Mouse (Mus musculus): ENCODE data around the gene Fgf18.

Gene Fgf18

DNA sequence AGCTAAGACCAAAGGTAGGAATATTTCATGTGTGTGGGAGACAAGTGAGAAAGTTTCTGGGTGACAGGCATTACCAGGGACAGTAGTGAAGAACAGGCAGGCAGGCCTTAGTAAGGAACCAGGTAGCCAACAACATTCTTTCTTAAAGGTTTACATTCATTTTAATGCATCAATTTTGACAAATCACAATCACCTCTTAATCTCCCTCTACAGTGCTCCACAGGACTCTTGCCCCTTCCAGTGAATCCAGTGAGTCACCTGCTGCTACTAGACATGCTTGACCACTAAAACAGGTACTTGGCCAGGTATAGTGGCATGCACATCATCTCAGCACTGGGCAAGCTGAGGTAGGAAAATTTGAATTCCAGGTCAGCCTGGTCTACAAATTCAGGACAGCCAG is 3.2 kb upstream of the Fgf18 start:
- no peak for DNase-seq (ENCODE audit: low read depth)

DNA sequence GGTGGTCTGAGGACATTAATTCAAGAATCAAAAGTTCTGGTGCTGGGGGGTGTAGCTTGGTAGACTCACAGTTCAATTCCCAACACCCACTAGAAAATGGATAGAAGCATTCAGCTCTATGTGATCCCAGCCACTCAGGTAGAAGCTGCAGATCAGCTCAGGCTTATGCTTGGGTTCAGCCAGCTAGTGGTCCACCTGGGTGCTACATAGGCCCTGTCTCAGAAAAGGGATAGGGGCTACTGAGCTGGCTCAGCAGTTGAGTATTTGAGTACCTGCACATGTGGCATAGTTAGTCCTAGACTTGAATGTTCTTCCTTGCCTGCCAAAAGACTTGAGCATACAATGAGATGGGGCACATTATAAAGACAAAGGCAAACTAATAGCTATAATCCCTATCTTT is 2.3 kb upstream of the Fgf18 start:
- DNase-seq (ENCODE audit: low read depth) = no peak

DNA sequence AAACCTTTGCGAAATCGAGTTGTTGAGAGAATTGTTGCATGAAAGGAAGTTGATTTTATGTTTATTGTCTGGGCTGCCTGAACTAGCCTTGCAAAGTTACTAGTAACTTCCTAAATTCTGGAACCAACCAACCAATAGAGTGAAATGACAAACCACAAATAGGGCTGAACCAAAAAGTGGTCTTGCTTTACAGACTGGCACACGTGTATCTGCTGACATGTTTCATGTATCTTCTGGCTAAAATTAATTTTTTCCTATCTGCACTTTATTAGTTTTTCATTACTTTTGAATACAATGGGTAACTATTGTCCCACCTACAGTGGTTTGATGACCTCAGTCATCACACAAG is 1.9 kb upstream of the Fgf18 start:
- no peak for DNase-seq (ENCODE audit: low read depth)

DNA sequence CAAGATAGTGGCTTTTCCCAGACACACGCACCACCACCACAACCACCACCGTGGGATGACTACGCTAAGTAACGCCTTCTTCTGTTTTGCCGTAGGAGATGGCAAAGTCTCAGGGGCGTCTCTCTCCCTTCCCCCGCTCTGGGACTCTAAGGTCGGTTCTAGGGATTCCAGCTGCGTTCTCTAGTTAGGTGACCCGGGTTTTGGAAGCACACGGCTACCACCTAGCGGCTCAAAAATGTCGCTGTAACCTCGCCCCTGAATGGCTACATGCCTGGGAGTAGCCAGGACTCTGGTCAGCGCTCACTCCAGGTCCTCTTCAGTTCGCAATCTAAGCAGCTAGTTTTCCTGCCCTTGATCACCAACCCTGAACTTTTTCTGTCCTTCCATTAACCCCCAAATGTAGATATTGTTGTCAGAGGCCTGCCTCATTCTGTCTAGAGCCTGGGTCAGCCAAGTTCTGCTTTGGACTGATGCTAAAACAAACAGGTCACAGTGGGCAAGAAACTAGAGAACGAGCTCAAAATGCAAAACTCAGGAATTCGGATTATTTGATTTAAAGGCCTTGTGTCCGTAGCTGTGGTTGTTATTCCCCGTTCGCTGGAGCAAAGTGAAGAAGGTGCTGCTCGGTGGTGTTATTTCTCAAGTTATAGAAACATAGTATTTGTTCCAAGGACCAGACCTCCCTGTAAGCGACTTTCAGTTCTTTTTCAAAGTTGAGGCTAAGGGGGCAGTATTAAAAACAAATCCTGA is 1.3 kb upstream of the Fgf18 start:
- DNase-seq (ENCODE audit: low read depth) = peak; percentile 93

DNA sequence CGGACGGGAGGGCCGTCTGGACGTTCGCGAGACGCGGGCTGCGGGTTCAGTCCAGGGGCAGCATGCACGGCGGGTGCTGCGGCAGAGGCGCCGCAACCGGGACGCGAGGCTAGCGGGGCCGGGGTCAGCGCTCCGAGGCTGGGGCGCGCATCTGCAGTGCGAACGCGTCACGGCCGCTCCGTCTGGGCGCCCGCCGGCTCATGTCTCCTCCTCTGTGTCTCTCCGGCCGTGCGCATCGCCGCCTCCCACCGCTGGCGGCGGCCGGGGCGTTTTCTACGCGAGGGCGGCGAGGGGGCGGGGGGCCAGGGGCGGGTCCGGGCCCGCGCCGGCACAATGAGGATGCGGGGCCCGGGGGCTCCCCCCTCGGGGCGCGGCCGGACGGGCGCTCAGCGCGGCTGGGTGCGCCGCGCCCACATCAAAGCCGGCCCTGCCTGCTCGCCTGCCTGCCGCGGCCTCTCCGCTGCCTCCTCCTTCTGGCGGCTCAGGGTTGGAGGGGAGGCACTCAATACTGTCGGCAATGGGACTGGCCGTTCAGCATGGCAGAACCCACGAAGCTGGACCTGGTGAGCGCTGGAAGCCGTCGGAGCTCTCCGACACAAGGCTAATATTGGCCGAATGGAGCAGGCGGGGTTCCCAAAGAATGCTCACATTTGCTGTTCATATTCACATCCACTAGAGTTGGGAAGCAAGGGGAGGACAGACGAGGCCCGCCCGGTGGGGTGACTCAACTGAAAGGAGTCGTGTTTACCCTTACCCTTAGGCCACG is 555 bp upstream of the Fgf18 start:
- DNase-seq (ENCODE audit: low read depth) = no peak

DNA sequence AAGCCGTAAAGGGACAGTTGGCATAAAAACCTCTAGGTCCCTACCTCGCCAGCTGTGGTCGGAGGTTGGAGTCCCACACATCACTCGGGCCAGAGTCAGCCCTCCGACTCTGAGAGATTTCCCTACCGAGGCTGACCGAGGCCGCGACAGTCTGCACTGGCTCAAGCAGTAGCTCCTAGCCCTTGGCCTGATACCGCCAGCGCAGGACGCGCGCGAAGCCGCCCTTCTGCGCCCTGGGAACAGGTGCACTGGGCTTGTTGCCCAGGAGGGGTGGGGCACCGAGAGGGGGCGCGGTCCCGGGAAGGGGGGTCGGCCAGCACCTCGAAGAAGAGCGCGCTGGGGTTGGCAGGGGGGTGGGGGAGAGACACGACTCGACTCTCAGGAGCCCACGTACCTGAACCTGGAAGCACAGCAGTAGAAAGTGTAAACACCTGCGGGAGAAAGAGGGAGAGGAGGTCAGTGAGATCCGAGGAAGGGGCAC is 509 bp downstream of the Fgf18 start:
- peak; percentile 46 for DNase-seq (ENCODE audit: low read depth)

DNA sequence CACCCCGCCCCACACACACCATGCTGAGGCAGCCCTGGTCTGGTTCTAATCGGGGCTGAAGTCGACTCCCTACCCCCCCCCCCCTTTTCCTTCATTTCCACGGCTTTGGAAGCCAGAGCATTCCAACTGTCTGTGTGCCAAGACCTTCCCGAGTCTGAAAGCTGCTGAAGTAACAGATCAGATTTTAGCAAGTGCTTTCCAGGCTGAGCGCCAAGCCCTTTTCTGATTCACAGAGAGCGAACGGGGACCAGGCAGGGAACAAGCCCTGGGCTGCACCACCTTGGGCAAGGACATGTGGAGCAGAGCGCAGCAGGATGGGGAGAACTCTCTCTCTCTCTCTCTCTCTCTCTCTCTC is 1.1 kb downstream of the Fgf18 start:
- DNase-seq (ENCODE audit: low read depth) = peak; percentile 99

DNA sequence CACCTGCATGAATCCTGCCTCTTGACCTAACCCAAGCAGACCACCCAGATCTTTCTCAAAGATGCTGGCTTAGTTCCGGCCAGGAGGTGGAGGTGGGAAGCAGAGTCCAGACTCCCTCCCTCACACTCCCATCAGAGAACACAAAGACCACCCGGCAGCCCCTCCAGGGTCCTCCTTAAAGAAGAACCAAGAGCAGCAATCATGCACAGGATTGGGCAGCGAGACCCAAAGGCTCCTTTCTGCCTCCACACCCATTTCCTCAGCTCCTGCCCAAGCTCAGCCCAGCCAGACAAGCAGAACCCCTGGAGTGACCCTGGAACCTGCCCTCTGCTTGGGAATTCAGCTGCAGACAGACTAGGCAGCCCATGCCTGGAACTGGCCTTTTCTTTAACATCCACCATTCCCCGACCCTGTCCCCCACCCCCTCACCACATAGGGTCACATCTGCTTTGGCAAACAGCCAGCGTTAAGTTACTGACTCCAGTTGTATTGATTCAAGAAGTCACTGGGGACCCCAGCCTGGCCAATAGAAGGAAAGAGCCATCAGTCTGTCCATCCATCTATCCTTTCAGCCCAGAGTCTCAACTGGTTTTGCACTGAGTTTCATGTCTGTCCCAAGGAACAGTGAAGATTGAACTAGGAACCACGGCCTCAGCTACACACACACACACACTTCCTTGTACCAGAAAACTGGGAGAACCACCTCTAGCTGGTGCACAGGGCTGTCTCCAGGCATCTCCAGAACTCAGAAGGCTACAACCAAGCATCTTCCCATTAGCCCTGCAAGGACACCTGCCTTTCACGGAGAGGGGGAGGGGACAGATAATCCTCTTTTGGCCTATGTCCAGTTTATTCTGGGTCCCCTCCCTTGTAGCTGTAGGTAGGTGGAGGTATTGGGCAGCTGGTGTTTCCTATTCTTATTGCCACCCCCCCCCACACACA is 1.7 kb downstream of the Fgf18 start:
- peak; percentile 21 for DNase-seq (ENCODE audit: low read depth)

DNA sequence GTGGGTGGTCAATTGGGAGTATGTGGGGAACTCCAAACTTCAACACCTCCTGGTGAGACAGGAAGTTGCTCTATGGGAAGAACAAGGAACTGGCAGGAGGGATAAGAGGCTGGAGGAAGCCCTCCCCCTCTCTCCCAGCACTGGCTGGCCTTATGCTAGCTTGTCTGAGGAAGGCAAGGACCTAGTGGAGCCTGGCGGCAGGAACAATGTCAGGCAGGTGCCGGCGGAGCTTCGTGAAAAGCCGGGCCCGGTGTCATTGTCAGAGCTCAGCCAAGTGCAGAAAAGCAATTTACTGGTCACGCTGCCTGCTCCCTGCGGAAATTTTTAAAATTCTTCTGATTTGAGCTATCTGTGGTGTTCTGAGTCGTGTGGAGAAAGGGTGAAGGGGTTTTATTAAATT is 3.3 kb downstream of the Fgf18 start:
- no peak for DNase-seq (ENCODE audit: low read depth)

DNA sequence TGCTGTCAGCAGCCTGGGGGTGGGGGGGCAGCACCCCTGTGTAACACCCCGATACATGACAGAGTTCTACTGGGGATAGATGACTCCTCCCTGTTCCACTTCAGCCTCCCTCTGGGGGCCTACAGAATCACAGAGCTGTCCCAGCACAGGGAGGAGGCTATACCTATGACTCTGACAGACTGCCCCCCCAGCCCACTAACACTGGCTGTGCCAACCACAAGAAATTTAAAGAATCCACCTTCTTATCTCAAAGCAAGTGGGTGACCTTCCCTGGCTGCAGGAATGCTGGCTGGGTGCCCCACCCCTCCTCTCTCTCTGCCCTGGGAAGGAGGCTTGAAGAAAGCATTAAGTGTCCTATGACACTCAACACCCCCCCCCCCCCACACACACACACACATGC is 4.4 kb downstream of the Fgf18 start:
- DNase-seq (ENCODE audit: low read depth) = peak; percentile 28

DNA sequence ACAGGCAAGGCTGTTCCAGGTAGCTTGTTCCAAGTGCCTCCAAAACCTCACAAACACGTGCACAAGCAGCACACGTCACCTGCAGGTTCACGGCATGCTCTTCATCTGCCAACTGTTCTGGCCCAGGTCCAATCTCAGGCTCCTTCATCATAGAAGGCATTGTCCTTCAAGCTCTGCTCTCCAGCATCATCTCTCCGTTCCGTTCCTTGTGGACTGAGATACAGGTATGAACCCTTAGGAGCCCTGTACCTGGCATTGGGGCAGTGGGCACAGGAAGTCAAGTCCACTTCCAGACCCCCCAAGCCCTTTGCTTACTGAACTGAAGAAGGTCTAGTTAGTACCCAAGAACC is 7.1 kb downstream of the Fgf18 start:
- DNase-seq (ENCODE audit: low read depth) = no peak

DNA sequence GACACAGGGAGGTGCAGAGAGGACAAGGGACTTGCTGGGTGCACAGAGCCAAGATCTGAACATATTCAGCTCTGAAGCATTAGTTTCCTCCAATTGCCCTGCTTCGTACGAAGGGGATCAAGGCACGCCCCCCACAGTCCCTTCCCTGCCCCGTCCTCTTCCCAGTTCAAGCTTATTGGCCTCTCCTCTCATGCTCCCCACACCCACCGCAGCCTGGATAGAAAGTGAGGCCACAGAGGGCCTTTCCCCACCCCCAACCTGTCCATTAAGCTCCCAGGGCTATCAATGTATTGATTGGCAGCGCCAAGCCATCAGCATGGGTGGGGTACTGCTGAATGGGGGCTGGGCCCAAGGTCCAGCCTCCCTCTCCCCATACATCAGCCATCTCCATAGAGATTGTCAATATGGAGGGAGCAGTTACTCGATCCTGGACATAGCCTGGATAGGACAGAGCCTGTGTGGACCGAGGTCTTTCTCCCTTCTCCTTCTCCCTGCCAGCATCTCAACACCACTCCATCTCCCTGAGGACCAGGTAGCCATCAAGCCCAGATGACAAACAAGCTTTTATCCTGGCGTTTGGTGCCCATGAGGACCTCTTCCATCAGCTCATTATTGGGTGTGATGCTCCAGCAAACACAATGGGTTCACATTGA is 7.6 kb downstream of the Fgf18 start:
- no peak for DNase-seq (ENCODE audit: low read depth)

DNA sequence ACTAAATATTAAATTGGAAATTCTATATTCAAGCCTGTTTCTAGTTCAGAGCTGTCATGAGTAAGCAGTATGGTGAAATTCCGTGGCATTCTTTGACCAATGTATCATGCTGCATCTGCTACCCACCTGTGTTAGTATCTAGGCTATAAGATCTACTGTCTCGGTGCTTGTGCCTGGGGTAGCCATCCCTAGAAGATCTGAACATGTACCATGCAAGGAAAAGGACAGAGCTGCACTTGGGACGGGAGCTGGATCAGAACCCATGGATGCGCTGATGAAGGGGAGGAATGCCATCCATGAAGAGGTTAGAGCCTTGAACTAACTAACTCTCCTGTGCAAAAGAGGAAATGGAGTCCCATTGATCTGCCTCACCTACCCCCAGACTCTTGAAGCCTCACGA is 8.5 kb downstream of the Fgf18 start:
- no peak for DNase-seq (ENCODE audit: low read depth)

DNA sequence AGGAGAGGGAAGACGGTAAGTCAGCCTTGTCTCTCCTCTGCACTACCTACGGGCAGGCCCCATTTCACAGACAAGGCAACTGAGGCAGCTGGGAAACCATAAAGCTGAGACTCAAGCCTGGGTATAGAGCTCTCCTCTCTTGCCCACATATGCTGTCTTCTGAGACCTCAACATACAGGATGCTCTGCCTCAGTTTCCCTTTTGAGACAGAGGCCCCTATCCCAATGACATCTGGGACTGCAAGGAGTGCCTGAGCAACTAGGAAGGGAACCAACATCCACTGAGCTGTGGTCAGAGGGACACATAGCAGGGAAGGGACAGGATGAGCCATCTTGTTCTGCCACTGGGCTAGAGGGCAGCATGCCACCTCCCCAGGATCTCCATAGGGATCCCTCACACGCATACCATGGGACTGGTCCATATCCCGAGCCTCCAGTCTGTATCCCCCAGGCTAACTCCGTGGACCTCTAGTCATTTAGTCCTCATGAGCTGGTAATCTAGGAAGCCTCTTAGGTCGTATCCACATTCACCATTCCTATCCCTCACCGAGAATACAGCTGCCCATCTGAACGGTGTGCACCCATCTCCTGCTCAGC is 12.7 kb downstream of the Fgf18 start:
- no peak for DNase-seq (ENCODE audit: low read depth)

DNA sequence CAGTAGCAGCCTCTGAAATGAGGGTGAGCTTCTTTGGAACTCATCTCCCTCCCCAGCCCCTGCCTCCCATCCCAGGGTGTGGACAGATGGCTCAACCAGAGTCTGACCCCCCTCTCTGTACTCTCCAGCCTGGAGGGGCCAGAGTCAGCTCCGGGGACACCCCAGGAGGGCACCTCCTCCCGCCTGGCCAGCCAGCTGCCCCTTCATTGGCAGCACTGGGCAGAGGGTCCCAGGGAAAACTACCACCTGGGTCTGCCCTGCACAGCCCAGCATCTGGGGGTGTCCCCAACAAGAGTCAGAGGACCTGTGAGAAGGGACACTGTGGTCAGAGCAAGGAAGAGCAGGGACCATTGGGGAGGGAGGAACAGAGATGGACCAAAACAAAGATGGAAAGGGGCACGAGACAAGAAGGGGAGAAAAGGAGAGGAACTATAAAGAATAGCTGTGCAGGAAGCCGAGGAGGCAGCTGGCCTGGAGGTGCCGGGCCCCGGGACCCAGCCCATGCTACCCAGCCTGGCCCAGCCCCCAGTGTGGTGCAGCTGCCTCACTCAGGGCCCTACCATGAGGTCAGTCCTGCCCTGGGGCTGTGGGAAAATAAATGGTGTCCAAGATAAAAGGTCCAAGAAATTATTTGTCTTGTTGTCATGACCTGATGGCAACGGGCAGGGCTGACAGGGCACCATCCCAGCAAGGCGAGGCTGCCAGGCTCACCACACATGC is 14.4 kb downstream of the Fgf18 start:
- no peak for DNase-seq (ENCODE audit: low read depth)

DNA sequence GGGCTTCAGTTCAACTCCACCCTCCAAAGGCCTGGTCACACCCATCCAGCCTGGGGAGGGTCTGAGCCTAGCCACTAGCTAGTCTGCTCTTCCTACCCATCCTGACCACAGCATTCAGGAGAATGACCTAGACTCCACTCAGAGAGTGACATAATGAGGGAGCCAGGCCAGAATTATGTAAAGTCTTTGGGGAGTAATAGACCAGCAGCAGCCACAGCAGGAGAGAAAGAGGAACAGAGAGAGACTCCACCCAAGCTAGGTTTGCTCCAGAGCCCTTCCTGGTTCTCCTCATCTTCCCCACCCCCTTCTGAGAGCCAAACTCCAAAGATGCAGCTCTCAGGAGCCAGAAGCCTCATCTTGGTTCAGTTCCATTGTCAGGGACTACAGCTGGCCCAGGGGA is 20.1 kb downstream of the Fgf18 start:
- no peak for DNase-seq (ENCODE audit: low read depth)

DNA sequence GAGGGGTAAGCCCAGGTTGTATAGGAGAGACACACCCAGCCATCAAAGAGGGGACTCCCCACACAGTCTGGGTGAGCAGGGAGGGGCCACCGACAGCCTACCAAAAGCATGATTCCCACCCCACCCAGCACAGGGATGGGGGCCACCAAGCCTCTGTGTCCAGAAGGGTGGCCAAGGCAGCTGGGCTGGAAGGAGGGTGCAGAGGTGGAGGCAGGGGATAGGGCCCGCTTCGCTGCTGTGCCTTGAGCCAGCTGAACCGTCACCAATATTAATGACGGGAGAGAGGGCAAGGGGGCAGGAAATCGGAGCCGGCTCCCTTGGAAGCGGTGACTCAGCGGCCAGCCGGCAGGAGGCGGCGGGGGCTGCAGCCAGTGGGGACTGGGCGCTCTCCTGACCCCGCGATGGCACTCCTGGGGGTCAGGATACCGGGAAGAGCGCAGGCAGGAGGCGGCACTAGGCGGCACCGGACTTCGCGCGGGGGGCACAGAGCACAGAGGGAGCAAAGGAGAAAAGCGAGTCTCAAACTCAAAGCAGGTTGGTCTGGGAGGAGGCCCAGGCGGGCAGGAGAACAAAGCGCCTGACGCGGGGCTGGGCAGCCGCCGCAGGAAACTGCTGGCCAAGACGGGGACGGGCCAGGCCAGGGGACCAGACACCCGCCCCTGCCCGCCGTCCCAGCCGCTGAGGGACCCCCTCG is 24.5 kb downstream of the Fgf18 start:
- DNase-seq (ENCODE audit: low read depth) = no peak

DNA sequence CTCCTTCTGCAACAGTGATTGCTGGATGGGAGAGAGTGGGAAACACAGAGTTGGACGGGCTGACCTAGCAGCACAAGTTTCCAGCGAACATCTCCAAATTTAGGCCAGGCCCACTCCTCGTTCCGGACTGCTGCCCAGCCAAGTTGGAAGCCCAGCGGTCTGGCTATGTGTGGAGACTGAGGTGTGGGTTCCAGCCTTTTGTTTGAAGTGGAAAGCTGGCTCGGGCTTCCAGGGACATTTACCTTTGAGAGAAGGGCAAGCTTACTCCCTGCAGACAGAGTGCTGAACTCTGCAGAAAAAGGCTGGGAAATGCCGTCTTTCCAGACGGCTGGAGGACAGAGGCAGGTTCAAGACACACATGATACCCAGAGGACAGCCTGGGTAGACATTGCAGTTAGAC is 27.6 kb downstream of the Fgf18 start:
- DNase-seq (ENCODE audit: low read depth) = no peak

DNA sequence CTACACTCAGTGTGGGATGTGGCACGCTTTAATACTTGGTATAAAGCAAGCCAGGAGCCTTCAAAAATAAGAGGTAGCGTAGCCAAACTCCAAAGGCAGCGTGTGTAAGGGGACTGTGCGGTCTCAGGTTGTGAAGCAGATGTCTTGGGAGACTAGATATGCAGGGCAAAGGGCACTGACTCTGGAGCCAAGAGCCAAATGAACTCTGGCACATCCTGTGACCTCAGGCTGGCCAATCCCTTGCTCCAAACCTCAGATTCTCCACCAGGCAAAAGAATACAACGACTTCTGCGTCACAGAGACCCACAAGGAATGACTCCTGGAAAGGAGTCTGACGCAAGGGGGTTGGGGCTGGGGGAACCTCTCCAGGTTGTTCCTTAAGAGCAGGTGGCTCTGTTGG is 28.1 kb downstream of the Fgf18 start:
- DNase-seq (ENCODE audit: low read depth) = no peak

DNA sequence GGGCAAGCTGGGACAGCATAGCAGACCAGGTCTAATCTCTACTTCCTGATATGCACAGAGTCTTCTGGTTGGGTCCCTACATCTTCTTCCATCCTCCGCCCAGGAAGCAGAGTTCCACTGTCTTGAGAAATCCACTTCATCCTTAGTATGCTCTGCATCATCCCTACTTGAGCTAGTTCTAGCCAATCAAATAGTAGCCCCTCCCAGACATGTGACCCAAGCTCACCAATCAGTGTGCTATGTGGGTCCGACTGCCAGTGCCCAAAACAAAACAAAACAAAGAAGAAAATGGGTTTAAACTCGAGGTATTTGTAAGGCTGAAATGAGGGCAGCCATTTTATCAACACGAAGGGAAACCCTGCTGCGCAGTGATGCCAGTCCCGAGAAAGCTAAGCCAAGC is 28.7 kb downstream of the Fgf18 start:
- no peak for DNase-seq (ENCODE audit: low read depth)

DNA sequence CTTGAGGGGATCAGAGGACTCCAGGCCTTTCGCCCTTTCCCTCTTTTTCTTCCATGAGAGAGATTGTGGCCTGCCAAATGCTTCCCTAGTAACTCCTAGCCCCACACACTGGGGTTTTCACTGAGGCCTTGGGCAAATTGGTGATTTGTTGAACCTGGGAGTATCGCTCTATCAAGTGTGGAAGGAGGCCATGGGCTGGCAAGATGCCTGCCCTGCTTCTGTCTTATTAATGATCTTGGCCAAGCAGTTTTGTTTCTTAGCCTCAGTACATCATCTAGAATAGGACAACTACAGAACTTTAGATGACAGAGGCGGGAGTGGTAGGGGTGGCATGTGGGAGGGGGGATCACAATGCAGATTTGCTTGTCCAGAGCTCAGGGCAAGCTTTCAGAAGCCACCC is 31.4 kb downstream of the Fgf18 start:
- no peak for DNase-seq (ENCODE audit: low read depth)

Data from NIH3T3 (cell line).